Comparison of ENCODE assay signal across 15 mouse cellular contexts in genomic region chr14:32167326-32167725, GRCm38 (mm10). TPM values are rescaled to one million over a fixed set of nuclear protein-coding genes. Genes with fewer than 3 reads are reported as not detected.
DNase-seq lines count a peak whose midpoint lies in the region; ATAC-seq and TF ChIP-seq lines count a peak whose summit lies in the region.
"Had no signal": no experiment of that assay in that cellular context is flagged by ENCODE, and none has a peak within 500 bp of the region (broad histone marks: within the 10 kb centered on the region; RNA-seq: fewer than 3 reads in every experiment).

No protein-coding gene starts in this region.

- H3K9ac ChIP-seq in kidney, embryonic 15.5 days, result no peak overlapping the region
- H3K9ac ChIP-seq in kidney, embryonic 14.5 days (ENCODE audit: low read depth, low read length), result no peak overlapping the region
- H3K9ac ChIP-seq in stomach, embryonic 15.5 days, result no peak overlapping the region
- H3K9ac ChIP-seq in midbrain, embryonic 11.5 days (ENCODE audit: low read length), result no peak overlapping the region

- no peaks in the 10 kb centered on the region for H3K27me3 ChIP-seq in kidney, embryonic 15.5 days
- no peaks in the 10 kb centered on the region for H3K27me3 ChIP-seq in kidney, embryonic 14.5 days (ENCODE audit: control insufficient read depth, insufficient read depth, low read length)
- no peaks in the 10 kb centered on the region for H3K27me3 ChIP-seq in stomach, embryonic 15.5 days (replicated peaks)
- H3K27me3 ChIP-seq in midbrain, embryonic 11.5 days (ENCODE audit: control insufficient read depth, insufficient read depth, low read length), result no peaks in the 10 kb centered on the region

- peak overlapping the region; percentile 50; the same call in 1 of the 2 replicates for H3K4me3 ChIP-seq in kidney, embryonic 15.5 days (replicated peaks)
- no peak overlapping the region for H3K4me3 ChIP-seq in kidney, embryonic 14.5 days (ENCODE audit: low read length)
- H3K4me3 ChIP-seq in bone marrow, adult 2 months (replicated peaks; ENCODE audit: control insufficient read depth, low read depth, low read length), result peak overlapping the region; percentile 75
- H3K4me3 ChIP-seq in stomach, embryonic 15.5 days (replicated peaks), result peak overlapping the region; percentile 46
- no peak overlapping the region for H3K4me3 ChIP-seq in midbrain, embryonic 11.5 days (ENCODE audit: low read depth, low read length)

- no peak for ATAC-seq in kidney, embryonic 15.5 days (replicated peaks; ENCODE audit: low FRiP score)
- ATAC-seq in kidney, embryonic 14.5 days (ENCODE audit: low FRiP score, low TSS enrichment), result no peak
- ATAC-seq in stomach, embryonic 15.5 days (ENCODE audit: insufficient read depth, low FRiP score, low read depth), result no peak
- no peak for ATAC-seq in midbrain, embryonic 11.5 days (ENCODE audit: low FRiP score)

- H3K36me3 ChIP-seq in kidney, embryonic 15.5 days, result peaks cover 12% of the 10 kb centered on the region
- no peaks in the 10 kb centered on the region for H3K36me3 ChIP-seq in kidney, embryonic 14.5 days (ENCODE audit: control insufficient read depth, insufficient read depth, low read length)
- H3K36me3 ChIP-seq in stomach, embryonic 15.5 days, result no peaks in the 10 kb centered on the region
- H3K36me3 ChIP-seq in midbrain, embryonic 11.5 days (ENCODE audit: control insufficient read depth, insufficient read depth, low read length), result no peaks in the 10 kb centered on the region

- H3K4me2 ChIP-seq in kidney, embryonic 15.5 days, result no peak overlapping the region
- no peak overlapping the region for H3K4me2 ChIP-seq in kidney, embryonic 14.5 days (replicated peaks; ENCODE audit: low read depth, low read length)
- peak overlapping the region; percentile 81 for H3K4me2 ChIP-seq in stomach, embryonic 15.5 days
- H3K4me2 ChIP-seq in midbrain, embryonic 11.5 days, result no peak overlapping the region

- H3K9me3 ChIP-seq in kidney, embryonic 15.5 days (replicated peaks), result no peaks in the 10 kb centered on the region
- H3K9me3 ChIP-seq in kidney, embryonic 14.5 days (ENCODE audit: control insufficient read depth, low read length), result no peaks in the 10 kb centered on the region
- H3K9me3 ChIP-seq in stomach, embryonic 15.5 days, result no peaks in the 10 kb centered on the region
- no peaks in the 10 kb centered on the region for H3K9me3 ChIP-seq in midbrain, embryonic 11.5 days (ENCODE audit: control insufficient read depth, low read length)

- 82% methylated on average over 5 of the region's 5 CpGs for WGBS in kidney, embryonic 15.5 days
- WGBS in kidney, embryonic 14.5 days, result 88% methylated on average over 5 of the region's 5 CpGs
- 10% methylated on average over 5 of the region's 5 CpGs for whole genome bisulfite sequencing in bone marrow, adult 2 months
- WGBS in stomach, embryonic 15.5 days, result 72% methylated on average over 5 of the region's 5 CpGs
- WGBS in midbrain, embryonic 11.5 days, result 88% methylated on average over 5 of the region's 5 CpGs

- no peak for TF ChIP-seq POLR2A in bone marrow, adult 2 months (IDR thresholded peaks at IDR 0.05; ENCODE audit: borderline replicate concordance, control insufficient read depth, low read depth, low read length)

- H3K27ac ChIP-seq in kidney, embryonic 15.5 days, result no peak overlapping the region
- H3K27ac ChIP-seq in kidney, embryonic 14.5 days (ENCODE audit: low read depth, low read length), result no peak overlapping the region
- peak overlapping the region; percentile 34; the same call in 1 of the 2 replicates for H3K27ac ChIP-seq in bone marrow, adult 2 months (ENCODE audit: control insufficient read depth, insufficient read depth, low read depth, low read length, poor library complexity)
- H3K27ac ChIP-seq in stomach, embryonic 15.5 days, result no peak overlapping the region
- no peak overlapping the region for H3K27ac ChIP-seq in midbrain, embryonic 11.5 days (ENCODE audit: low read depth, low read length)

- no peak for TF ChIP-seq CTCF in bone marrow, adult 2 months (IDR thresholded peaks at IDR 0.05; ENCODE audit: control insufficient read depth, insufficient read depth, low read length)

- peak; percentile 66 for DNase-seq in liver
- DNase-seq in midbrain, embryonic 11.5 days (ENCODE audit: low spot score, missing footprints), result no peak
- no peak for DNase-seq in embryo, embryonic 10.5 days (ENCODE audit: low spot score)
- DNase-seq: embryo, embryonic 11 days; midbrain, embryonic 14.5 days; spleen, adult 18-20 months; thymus, postnatal 25 days had no signal

- peaks cover 24% of the 10 kb centered on the region for H3K4me1 ChIP-seq in kidney, embryonic 15.5 days
- 0 out of 2 replicates have a peak, but pooled peaks cover 8% of the 10 kb centered on the region for H3K4me1 ChIP-seq in kidney, embryonic 14.5 days (ENCODE audit: control insufficient read depth, insufficient read depth, low read length)
- peaks cover 3% of the 10 kb centered on the region; the same call in 1 of the 2 replicates for H3K4me1 ChIP-seq in bone marrow, adult 2 months (ENCODE audit: control insufficient read depth, insufficient read depth, low read length)
- peaks cover 16% of the 10 kb centered on the region; the same call in 1 of the 2 replicates for H3K4me1 ChIP-seq in stomach, embryonic 15.5 days
- peaks cover 8% of the 10 kb centered on the region for H3K4me1 ChIP-seq in midbrain, embryonic 11.5 days (ENCODE audit: control insufficient read depth, insufficient read depth, low read length)

RNA-seq across cellular contexts. Expression of gene Ncoa4, which starts 7.7 kb away (rescaled TPM):
- 107 and 110 TPM in 2 replicates for polyA plus RNA-seq in kidney, embryonic 15.5 days (2015; fragmentation: Nextera tagmentation; extraction: Ambion mirVana)
- 74.8 and 106 TPM in 2 replicates for polyA plus RNA-seq in kidney, embryonic 14.5 days (2014; fragmentation: Nextera tagmentation; extraction: Ambion mirVana)
- 108 and 110 TPM in 2 replicates for polyA plus RNA-seq in bone marrow, adult 2 months (2011; ENCODE audit: insufficient read depth, insufficient read length, low replicate concordance, missing spikeins)
- 122 and 136 TPM in 2 replicates for polyA plus RNA-seq in stomach, embryonic 15.5 days (2015; fragmentation: Nextera tagmentation; extraction: Ambion mirVana)
- 106 and 111 TPM in 2 replicates for polyA plus RNA-seq in midbrain, embryonic 11.5 days (2014; fragmentation: Nextera tagmentation; extraction: Ambion mirVana)

RNA-seq across cellular contexts. Expression of gene Msmb, which starts 25.5 kb away (rescaled TPM):
- not detected in 2 replicates for polyA plus RNA-seq in kidney, embryonic 15.5 days (2015; fragmentation: Nextera tagmentation; extraction: Ambion mirVana)
- not detected in 2 replicates for polyA plus RNA-seq in kidney, embryonic 14.5 days (2014; fragmentation: Nextera tagmentation; extraction: Ambion mirVana)
- polyA plus RNA-seq in bone marrow, adult 2 months (2011; ENCODE audit: insufficient read depth, insufficient read length, low replicate concordance, missing spikeins), result not detected in 2 replicates
- polyA plus RNA-seq in stomach, embryonic 15.5 days (2015; fragmentation: Nextera tagmentation; extraction: Ambion mirVana), result not detected in 2 replicates
- not detected in 2 replicates for polyA plus RNA-seq in midbrain, embryonic 11.5 days (2014; fragmentation: Nextera tagmentation; extraction: Ambion mirVana)
- polyA plus RNA-seq: forebrain, embryonic 11.5 days; hindbrain, embryonic 11.5 days; kidney, embryonic 16.5 days; limb, embryonic 14.5 days; midbrain, embryonic 14.5 days had no signal

RNA-seq across cellular contexts. Expression of gene Timm23, which starts 34.4 kb away (rescaled TPM):
- polyA plus RNA-seq in kidney, embryonic 15.5 days (2015; fragmentation: Nextera tagmentation; extraction: Ambion mirVana), result 300 and 306 TPM in 2 replicates
- 324 and 335 TPM in 2 replicates for polyA plus RNA-seq in kidney, embryonic 14.5 days (2014; fragmentation: Nextera tagmentation; extraction: Ambion mirVana)
- polyA plus RNA-seq in bone marrow, adult 2 months (2011; ENCODE audit: insufficient read depth, insufficient read length, low replicate concordance, missing spikeins), result 13.1 and 14.7 TPM in 2 replicates
- 203 and 260 TPM in 2 replicates for polyA plus RNA-seq in stomach, embryonic 15.5 days (2015; fragmentation: Nextera tagmentation; extraction: Ambion mirVana)
- polyA plus RNA-seq in midbrain, embryonic 11.5 days (2014; fragmentation: Nextera tagmentation; extraction: Ambion mirVana), result 271 and 283 TPM in 2 replicates

RNA-seq across cellular contexts. Expression of gene Parg, which starts 34.4 kb away (rescaled TPM):
- polyA plus RNA-seq in kidney, embryonic 15.5 days (2015; fragmentation: Nextera tagmentation; extraction: Ambion mirVana), result 46.2 and 48.1 TPM in 2 replicates
- 30.6 and 57.5 TPM in 2 replicates for polyA plus RNA-seq in kidney, embryonic 14.5 days (2014; fragmentation: Nextera tagmentation; extraction: Ambion mirVana)
- 16.8 and 20.8 TPM in 2 replicates for polyA plus RNA-seq in bone marrow, adult 2 months (2011; ENCODE audit: insufficient read depth, insufficient read length, low replicate concordance, missing spikeins)
- polyA plus RNA-seq in stomach, embryonic 15.5 days (2015; fragmentation: Nextera tagmentation; extraction: Ambion mirVana), result 34.2 and 41.6 TPM in 2 replicates
- 66.1 and 70.1 TPM in 2 replicates for polyA plus RNA-seq in midbrain, embryonic 11.5 days (2014; fragmentation: Nextera tagmentation; extraction: Ambion mirVana)

Comparison
In these comparisons a context has a peak if more than half of its experiments do, and no peak if none do; other contexts are left out.
1. H3K4me3 ChIP-seq: peak in kidney, embryonic 15.5 days (single experiment), bone marrow, adult 2 months (single experiment) and stomach, embryonic 15.5 days (single experiment); none in kidney, embryonic 14.5 days (single experiment) and midbrain, embryonic 11.5 days (single experiment).
2. RNA of gene Timm23, which starts 34.4 kb away (polyA plus RNA-seq): 324 to 335 TPM in kidney, embryonic 14.5 days, 300 to 306 TPM in kidney, embryonic 15.5 days, 271 to 283 TPM in midbrain, embryonic 11.5 days and 203 to 260 TPM in stomach, embryonic 15.5 days; 13.1 to 14.7 TPM in bone marrow, adult 2 months; every median in the first group is over 10 times any median in the second.